Mouse (Mus musculus): Measurements from ENCODE around the gene Dscaml1. TPM values are rescaled to one million over a fixed set of nuclear protein-coding genes. Genes with fewer than 3 reads are reported as not detected.
A peak's percentile ranks its signal among the peaks of the same experiment; 100 is the strongest.

Dscaml1 gene
- polyA plus RNA-seq, 1 experiment: 0.38 TPM

GRCm38 (mm10) chr9:45418252-45418651 is 8.2 kb upstream of the Dscaml1 start:
- Histone ChIP-seq H3K4me3 (replicated peaks; ENCODE audit: extremely low read depth, low read depth, low read length) (no peak overlapping the region), H3K4me1 (ENCODE audit: control insufficient read depth, insufficient read depth, low read length) (peaks cover 4% of the 10 kb centered on the region; the same call in 1 of the 2 replicates)
- no peak for TF ChIP-seq POLR2A (IDR thresholded peaks at IDR 0.05; ENCODE audit: borderline replicate concordance, extremely low read depth, low read depth, low read length)
- TF ChIP-seq CTCF (IDR thresholded peaks at IDR 0.05; ENCODE audit: insufficient read depth, low read length): no peak
- DNase-seq: no peak
- WGBS: 60% methylated on average over 8 of the region's 8 CpGs

- peak; percentile 19; the same call in 1 of the 2 replicates for TF ChIP-seq CTCF (IDR thresholded peaks at IDR 0.05; ENCODE audit: insufficient read depth, low read length)
- TF ChIP-seq POLR2A (IDR thresholded peaks at IDR 0.05; ENCODE audit: borderline replicate concordance, extremely low read depth, low read depth, low read length): no peak
- H3K4me1 ChIP-seq (ENCODE audit: control insufficient read depth, insufficient read depth, low read length): peaks cover 4% of the 10 kb centered on the region; the same call in 1 of the 2 replicates
- DNase-seq: no peak
- WGBS: 69% methylated on average over 8 of the region's 8 CpGs
- no peak overlapping the region for H3K4me3 ChIP-seq (replicated peaks; ENCODE audit: extremely low read depth, low read depth, low read length)
Measured at GRCm38 (mm10) chr9:45421209-45421608, 5.2 kb upstream of the Dscaml1 start.

- Histone ChIP-seq H3K4me1 (ENCODE audit: control insufficient read depth, insufficient read depth, low read length) (no peaks in the 10 kb centered on the region), H3K4me3 (replicated peaks; ENCODE audit: extremely low read depth, low read depth, low read length) (no peak overlapping the region)
- DNase-seq: no peak
- 80% methylated on average over 7 of the region's 7 CpGs for WGBS
- TF ChIP-seq CTCF (IDR thresholded peaks at IDR 0.05; ENCODE audit: insufficient read depth, low read length): no peak
- TF ChIP-seq POLR2A (IDR thresholded peaks at IDR 0.05; ENCODE audit: borderline replicate concordance, extremely low read depth, low read depth, low read length): no peak
Measured at GRCm38 (mm10) chr9:45422761-45423298, 3.6 kb upstream of the Dscaml1 start.

- TF ChIP-seq POLR2A (IDR thresholded peaks at IDR 0.05; ENCODE audit: borderline replicate concordance, extremely low read depth, low read depth, low read length): no peak
- no peak for TF ChIP-seq CTCF (IDR thresholded peaks at IDR 0.05; ENCODE audit: insufficient read depth, low read length)
- H3K4me1 ChIP-seq (ENCODE audit: control insufficient read depth, insufficient read depth, low read length): no peaks in the 10 kb centered on the region
- no peak for DNase-seq
- H3K4me3 ChIP-seq (replicated peaks; ENCODE audit: extremely low read depth, low read depth, low read length): no peak overlapping the region
- WGBS: 22% methylated on average over 5 of the region's 5 CpGs
Measured at GRCm38 (mm10) chr9:45429392-45429791, 3.0 kb downstream of the Dscaml1 start.

- Histone ChIP-seq H3K4me1 (ENCODE audit: control insufficient read depth, insufficient read depth, low read length) (no peaks in the 10 kb centered on the region), H3K4me3 (replicated peaks; ENCODE audit: extremely low read depth, low read depth, low read length) (no peak overlapping the region)
- 2% methylated on average over 54 of the region's 54 CpGs for WGBS
- no peak for TF ChIP-seq CTCF (IDR thresholded peaks at IDR 0.05; ENCODE audit: insufficient read depth, low read length)
- no peak for TF ChIP-seq POLR2A (IDR thresholded peaks at IDR 0.05; ENCODE audit: borderline replicate concordance, extremely low read depth, low read depth, low read length)
- DNase-seq: no peak
Measured at GRCm38 (mm10) chr9:45429951-45430697, 3.7 kb downstream of the Dscaml1 start.

GRCm38 (mm10) chr9:45430698-45430959 is 4.2 kb downstream of the Dscaml1 start:
- no peak for DNase-seq
- Histone ChIP-seq H3K4me3 (replicated peaks; ENCODE audit: extremely low read depth, low read depth, low read length) (no peak overlapping the region), H3K4me1 (ENCODE audit: control insufficient read depth, insufficient read depth, low read length) (no peaks in the 10 kb centered on the region)
- 2% methylated on average over 17 of the region's 17 CpGs for WGBS
- no peak for TF ChIP-seq CTCF (IDR thresholded peaks at IDR 0.05; ENCODE audit: insufficient read depth, low read length)
- no peak for TF ChIP-seq POLR2A (IDR thresholded peaks at IDR 0.05; ENCODE audit: borderline replicate concordance, extremely low read depth, low read depth, low read length)

GRCm38 (mm10) chr9:45431150-45431549 is 4.7 kb downstream of the Dscaml1 start:
- 5% methylated on average over 26 of the region's 26 CpGs for WGBS
- no peaks in the 10 kb centered on the region for H3K4me1 ChIP-seq (ENCODE audit: control insufficient read depth, insufficient read depth, low read length)
- DNase-seq: no peak
- TF ChIP-seq CTCF (IDR thresholded peaks at IDR 0.05; ENCODE audit: insufficient read depth, low read length): no peak
- TF ChIP-seq POLR2A (IDR thresholded peaks at IDR 0.05; ENCODE audit: borderline replicate concordance, extremely low read depth, low read depth, low read length): no peak
- no peak overlapping the region for H3K4me3 ChIP-seq (replicated peaks; ENCODE audit: extremely low read depth, low read depth, low read length)

- no peak for TF ChIP-seq CTCF (IDR thresholded peaks at IDR 0.05; ENCODE audit: insufficient read depth, low read length)
- no peak for TF ChIP-seq POLR2A (IDR thresholded peaks at IDR 0.05; ENCODE audit: borderline replicate concordance, extremely low read depth, low read depth, low read length)
- Histone ChIP-seq H3K4me3 (replicated peaks; ENCODE audit: extremely low read depth, low read depth, low read length) (no peak overlapping the region), H3K4me1 (ENCODE audit: control insufficient read depth, insufficient read depth, low read length) (no peaks in the 10 kb centered on the region)
- DNase-seq: no peak
- 74% methylated on average over 12 of the region's 12 CpGs for WGBS
Measured at GRCm38 (mm10) chr9:45432639-45433038, 6.2 kb downstream of the Dscaml1 start.

- Histone ChIP-seq H3K4me3 (replicated peaks; ENCODE audit: extremely low read depth, low read depth, low read length) (no peak overlapping the region), H3K4me1 (ENCODE audit: control insufficient read depth, insufficient read depth, low read length) (no peaks in the 10 kb centered on the region)
- TF ChIP-seq CTCF (IDR thresholded peaks at IDR 0.05; ENCODE audit: insufficient read depth, low read length) (no peak), POLR2A (IDR thresholded peaks at IDR 0.05; ENCODE audit: borderline replicate concordance, extremely low read depth, low read depth, low read length) (no peak)
- no peak for DNase-seq
- WGBS: 85% methylated on average over 9 of the region's 9 CpGs
Measured at GRCm38 (mm10) chr9:45433119-45433518, 6.7 kb downstream of the Dscaml1 start.

- TF ChIP-seq POLR2A (IDR thresholded peaks at IDR 0.05; ENCODE audit: borderline replicate concordance, extremely low read depth, low read depth, low read length) (no peak), CTCF (IDR thresholded peaks at IDR 0.05; ENCODE audit: insufficient read depth, low read length) (no peak)
- no peak overlapping the region for H3K4me3 ChIP-seq (replicated peaks; ENCODE audit: extremely low read depth, low read depth, low read length)
- WGBS: 76% methylated on average over 2 of the region's 2 CpGs
- no peak for DNase-seq
- no peaks in the 10 kb centered on the region for H3K4me1 ChIP-seq (ENCODE audit: control insufficient read depth, insufficient read depth, low read length)
Measured at GRCm38 (mm10) chr9:45434171-45434570, 7.7 kb downstream of the Dscaml1 start.

Measured in lung, adult 2 months (tissue).